7 mouse cellular contexts compared by ENCODE assay signal in the genomic region with DNA sequence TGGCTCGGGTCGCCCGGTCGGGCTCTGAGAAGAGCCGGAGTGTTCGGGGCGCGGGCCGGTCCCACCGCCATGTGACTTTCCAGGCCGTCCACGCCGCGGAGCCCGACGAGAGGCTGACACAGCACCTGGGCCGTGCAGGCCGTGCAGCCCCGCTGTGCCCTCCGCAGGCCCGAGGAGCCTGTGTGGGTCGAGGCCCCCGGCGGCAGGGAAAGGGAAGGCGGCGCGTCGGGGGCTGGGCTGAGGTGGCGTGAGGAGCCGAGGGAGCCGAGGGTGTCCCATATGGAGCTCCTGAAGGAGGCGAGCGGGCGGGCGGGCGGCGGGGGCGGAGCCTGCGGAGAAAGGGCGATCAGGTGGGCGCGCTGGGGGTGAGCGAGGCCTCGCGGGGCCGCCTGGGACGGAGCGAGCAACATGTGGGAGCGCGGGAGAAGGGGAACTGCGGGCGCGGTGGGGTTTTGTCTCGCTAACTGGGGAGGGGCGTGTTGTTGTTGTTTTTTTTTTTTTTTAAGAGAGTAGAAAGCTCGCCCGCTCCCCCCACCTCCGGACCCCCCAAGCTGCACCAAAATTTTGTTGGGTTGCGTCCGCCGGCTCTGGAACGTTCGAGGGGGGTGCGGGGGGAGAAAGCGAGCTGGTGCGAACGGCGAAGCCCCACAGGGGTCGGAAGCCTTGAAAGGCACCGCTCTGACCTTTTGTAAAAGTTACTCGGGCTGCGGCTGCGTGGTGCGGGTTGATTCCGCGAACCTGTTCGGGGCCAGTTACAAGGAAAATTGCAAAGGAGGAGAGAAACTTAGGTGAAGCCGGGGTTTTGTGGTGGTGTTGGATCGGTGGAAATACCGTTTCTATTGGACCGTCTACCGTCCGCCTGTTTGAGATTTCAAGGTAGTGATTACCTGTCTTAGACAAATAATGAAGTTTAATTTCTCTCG. TPM values are rescaled to one million over a fixed set of nuclear protein-coding genes. Genes with fewer than 3 reads are reported as not detected.
A peak's percentile ranks its signal among the peaks of the same experiment; 100 is the strongest.
DNase-seq lines count a peak whose midpoint lies in the region; ATAC-seq and TF ChIP-seq lines count a peak whose summit lies in the region.

No protein-coding gene starts in this region.

- peak; percentile 88 for DNase-seq in NIH3T3 (ENCODE audit: low read depth)
- peak; percentile 86 for DNase-seq in brain, embryonic 14.5 days (ENCODE audit: low read depth)
- DNase-seq in forebrain, embryonic 10.5 days (ENCODE audit: extremely low spot score, low spot score), result peak; percentile 88
- DNase-seq in left cerebral cortex, adult 2 months (ENCODE audit: extremely low spot score in 1 of 2, low spot score in 2 of 2), result peak; percentile 11 to 13
- peak; percentile 60 for DNase-seq in right cerebral cortex, postnatal 4 days

- no peaks in the 10 kb centered on the region for H3K27me3 ChIP-seq in forebrain, embryonic 10.5 days (ENCODE audit: poor library complexity, severe bottlenecking)
- no peaks in the 10 kb centered on the region for H3K27me3 ChIP-seq in hindbrain, embryonic 13.5 days

- ATAC-seq in hindbrain, embryonic 13.5 days (ENCODE audit: low FRiP score), result peak; percentile 85
- peak; percentile 55 for ATAC-seq in megakaryocyte progenitor cell, adult 5-6 weeks (replicated peaks; ENCODE audit: poor library complexity)

- no peaks in the 10 kb centered on the region for H3K36me3 ChIP-seq in forebrain, embryonic 10.5 days (replicated peaks)
- H3K36me3 ChIP-seq in hindbrain, embryonic 13.5 days, result no peaks in the 10 kb centered on the region

- H3K9me3 ChIP-seq in forebrain, embryonic 10.5 days, result no peaks in the 10 kb centered on the region
- H3K9me3 ChIP-seq in hindbrain, embryonic 13.5 days, result no peaks in the 10 kb centered on the region

- H3K4me1 ChIP-seq in forebrain, embryonic 10.5 days, result peaks cover 10% of the 10 kb centered on the region
- H3K4me1 ChIP-seq in hindbrain, embryonic 13.5 days (replicated peaks), result peaks cover 11% of the 10 kb centered on the region

- intact Hi-C loops in left cerebral cortex, adult 2 months (cut with DNase I), result no loop called here

- no peak for TF ChIP-seq CTCF in brain, embryonic 14.5 days (IDR thresholded peaks at IDR 0.05; ENCODE audit: borderline replicate concordance, extremely low read depth, insufficient read depth, insufficient read length)
- no peak; the same call in 1 of the 2 replicates for TF ChIP-seq CTCF in left cerebral cortex, adult 2 months (IDR thresholded peaks at IDR 0.05)

- H3K27ac ChIP-seq in forebrain, embryonic 10.5 days, result peak overlapping the region; percentile 98
- peak overlapping the region; percentile 97 for H3K27ac ChIP-seq in hindbrain, embryonic 13.5 days
- H3K27ac ChIP-seq in left cerebral cortex, adult 2 months, result peak overlapping the region; percentile 99

- H3K4me3 ChIP-seq in forebrain, embryonic 10.5 days, result peak overlapping the region; percentile 92
- H3K4me3 ChIP-seq in hindbrain, embryonic 13.5 days, result peak overlapping the region; percentile 93
- H3K4me3 ChIP-seq in left cerebral cortex, adult 2 months, result peak overlapping the region; percentile 78

- 0 out of 2 replicates have a peak, but pooled peaks have one; percentile 5 for TF ChIP-seq POLR2A in brain, embryonic 14.5 days (IDR thresholded peaks at IDR 0.05; ENCODE audit: borderline replicate concordance, extremely low read depth, insufficient read depth, insufficient read length, poor library complexity, severe bottlenecking)

- peak overlapping the region; percentile 91 for H3K4me2 ChIP-seq in hindbrain, embryonic 13.5 days

- H3K9ac ChIP-seq in hindbrain, embryonic 13.5 days, result peak overlapping the region; percentile 86

- WGBS in forebrain, embryonic 10.5 days, result under 1% methylated on average over 84 of the region's 84 CpGs
- WGBS in hindbrain, embryonic 13.5 days, result under 1% methylated on average over 82 of the region's 84 CpGs

RNA-seq across cellular contexts. Expression of a gene that starts 3.4 kb away (rescaled TPM):
- 31.1 and 31.5 TPM in 2 replicates for polyA plus RNA-seq in brain, embryonic 14.5 days (2012; rRNA removed)
- 40.9 and 44.3 TPM in 2 replicates for polyA plus RNA-seq in forebrain, embryonic 10.5 days (2016; fragmentation: Nextera tagmentation; extraction: Ambion mirVana)
- polyA plus RNA-seq in hindbrain, embryonic 13.5 days (2015; fragmentation: Nextera tagmentation; extraction: Ambion mirVana), result 23.1 and 23.3 TPM in 2 replicates
- total RNA-seq in left cerebral cortex, adult 2 months (2021), result 10 to 100 TPM; 43.5 to 51.8 TPM
- 119 and 137 TPM in 2 replicates for total RNA-seq in megakaryocyte progenitor cell, adult 5-6 weeks (2015)
- total RNA-seq in megakaryocyte progenitor cell, adult 5-6 weeks (2017), result 76.3 and 97.8 TPM in 2 replicates

RNA-seq across cellular contexts. Expression of a gene that starts 6.4 kb away (rescaled TPM):
- polyA plus RNA-seq in brain, embryonic 14.5 days (2012; rRNA removed), result 0.01 and 0.03 TPM in 2 replicates
- 0.01 TPM in 1 of 2 replicates, not detected in the other for polyA plus RNA-seq in forebrain, embryonic 10.5 days (2016; fragmentation: Nextera tagmentation; extraction: Ambion mirVana)
- not detected in 2 replicates for polyA plus RNA-seq in hindbrain, embryonic 13.5 days (2015; fragmentation: Nextera tagmentation; extraction: Ambion mirVana)
- total RNA-seq in left cerebral cortex, adult 2 months (2021), result under 1 TPM in 1 of 2 experiments, not detected in 1; 0.05 TPM
- total RNA-seq in megakaryocyte progenitor cell, adult 5-6 weeks (2015), result not detected in 2 replicates
- total RNA-seq in megakaryocyte progenitor cell, adult 5-6 weeks (2017), result not detected in 2 replicates

Comparison
In these comparisons a context has a peak if more than half of its experiments do, and no peak if none do; other contexts are left out.
1. Peak in every context shown above with its lines: DNase-seq, ATAC-seq, H3K4me3 ChIP-seq and H3K27ac ChIP-seq.
2. DNase-seq: peak in every context shown above with its lines; median percentile 88 in NIH3T3; 88 in forebrain, embryonic 10.5 days; 86 in brain, embryonic 14.5 days; 60 in right cerebral cortex, postnatal 4 days; 12 in left cerebral cortex, adult 2 months.